ENCODE assay signal across 9 mouse cellular contexts in genomic region chr5:20941205-20941604, GRCm38 (mm10). TPM values are rescaled to one million over a fixed set of nuclear protein-coding genes. Genes with fewer than 3 reads are reported as not detected.
A peak's percentile ranks its signal among the peaks of the same experiment; 100 is the strongest.
DNase-seq lines count a peak whose midpoint lies in the region; ATAC-seq and TF ChIP-seq lines count a peak whose summit lies in the region.
"Had no signal": no experiment of that assay in that cellular context is flagged by ENCODE, and none has a peak within 500 bp of the region (broad histone marks: within the 10 kb centered on the region; RNA-seq: fewer than 3 reads in every experiment).

No protein-coding gene starts in this region.

- no peaks in the 10 kb centered on the region for H3K36me3 ChIP-seq in midbrain, embryonic 11.5 days (ENCODE audit: control insufficient read depth, insufficient read depth, low read length)
- no peaks in the 10 kb centered on the region for H3K36me3 ChIP-seq in midbrain, embryonic 15.5 days (replicated peaks)
- H3K36me3 ChIP-seq in heart, postnatal 0 days (replicated peaks; ENCODE audit: control insufficient read depth, insufficient read depth, low read length) = no peaks in the 10 kb centered on the region

- no peaks in the 10 kb centered on the region for H3K27me3 ChIP-seq in midbrain, embryonic 11.5 days (ENCODE audit: control insufficient read depth, insufficient read depth, low read length)
- H3K27me3 ChIP-seq in midbrain, embryonic 15.5 days (replicated peaks) = no peaks in the 10 kb centered on the region
- no peaks in the 10 kb centered on the region for H3K27me3 ChIP-seq in cerebellum, adult 2 months (ENCODE audit: control insufficient read depth, insufficient read depth, low read length)
- H3K27me3 ChIP-seq in heart, postnatal 0 days (ENCODE audit: control insufficient read depth, insufficient read depth, low read length) = no peaks in the 10 kb centered on the region
- H3K27me3 ChIP-seq: limb, embryonic 13.5 days had no signal

- WGBS in midbrain, embryonic 11.5 days = 59% methylated on average over 5 of the region's 5 CpGs
- WGBS in midbrain, embryonic 15.5 days = 58% methylated on average over 5 of the region's 5 CpGs
- 2% methylated on average over 5 of the region's 5 CpGs for WGBS in cerebellum, adult 2 months
- WGBS in heart, postnatal 0 days = 2% methylated on average over 5 of the region's 5 CpGs

- peak; percentile 37 for DNase-seq in midbrain, embryonic 11.5 days (ENCODE audit: low spot score, missing footprints)
- peak; percentile 66 to 82 for DNase-seq in cerebellum, adult 2 months
- peak; percentile 58 for DNase-seq in heart, postnatal 0 days (ENCODE audit: low spot score)
- peak; percentile 38 for DNase-seq in lung, postnatal 10 days
- DNase-seq in thymus, postnatal 4 days = peak; percentile 60
- no peak for DNase-seq in MN1 (ENCODE audit: low spot score)

- H3K4me1 ChIP-seq in midbrain, embryonic 11.5 days (ENCODE audit: control insufficient read depth, insufficient read depth, low read length) = 0 out of 2 replicates have a peak, but pooled peaks cover 2% of the 10 kb centered on the region
- no peaks in the 10 kb centered on the region for H3K4me1 ChIP-seq in midbrain, embryonic 15.5 days
- peaks cover 27% of the 10 kb centered on the region; the same call in 1 of the 2 replicates for H3K4me1 ChIP-seq in cerebellum, adult 2 months (ENCODE audit: control insufficient read depth, insufficient read depth, low read length)
- H3K4me1 ChIP-seq in heart, postnatal 0 days (ENCODE audit: control insufficient read depth, insufficient read depth) = peaks cover 65% of the 10 kb centered on the region

- H3K4me2 ChIP-seq in midbrain, embryonic 11.5 days = no peak overlapping the region
- no peak overlapping the region for H3K4me2 ChIP-seq in midbrain, embryonic 15.5 days
- H3K4me2 ChIP-seq in heart, postnatal 0 days (ENCODE audit: low read depth, low read length) = no peak overlapping the region
- H3K4me2 ChIP-seq: limb, embryonic 13.5 days had no signal

- no peak for TF ChIP-seq POLR2A in cerebellum, adult 2 months (IDR thresholded peaks at IDR 0.05; ENCODE audit: borderline replicate concordance, insufficient read depth, low read length)

- H3K9me3 ChIP-seq in midbrain, embryonic 11.5 days (ENCODE audit: control insufficient read depth, low read length) = no peaks in the 10 kb centered on the region
- H3K9me3 ChIP-seq in midbrain, embryonic 15.5 days = no peaks in the 10 kb centered on the region
- no peaks in the 10 kb centered on the region for H3K9me3 ChIP-seq in heart, postnatal 0 days (replicated peaks; ENCODE audit: control insufficient read depth, low read length)
- H3K9me3 ChIP-seq: limb, embryonic 13.5 days had no signal

- no peak overlapping the region for H3K9ac ChIP-seq in midbrain, embryonic 11.5 days (ENCODE audit: low read length)
- H3K9ac ChIP-seq in midbrain, embryonic 15.5 days = no peak overlapping the region
- no peak overlapping the region for H3K9ac ChIP-seq in heart, postnatal 0 days (replicated peaks; ENCODE audit: low read depth, low read length)
- H3K9ac ChIP-seq: limb, embryonic 13.5 days had no signal

- no peak overlapping the region for H3K4me3 ChIP-seq in midbrain, embryonic 11.5 days (ENCODE audit: low read depth, low read length)
- H3K4me3 ChIP-seq in midbrain, embryonic 15.5 days = no peak overlapping the region
- H3K4me3 ChIP-seq in cerebellum, adult 2 months (replicated peaks; ENCODE audit: insufficient read depth, low read depth, low read length) = no peak overlapping the region
- no peak overlapping the region for H3K4me3 ChIP-seq in heart, postnatal 0 days (ENCODE audit: low read depth, low read length)
- H3K4me3 ChIP-seq: limb, embryonic 13.5 days had no signal

- no peak for ATAC-seq in midbrain, embryonic 11.5 days (ENCODE audit: low FRiP score)
- no peak for ATAC-seq in midbrain, embryonic 15.5 days (replicated peaks)
- ATAC-seq in heart, postnatal 0 days (ENCODE audit: insufficient read depth, low read depth) = peak; percentile 26; the same call in 1 of the 2 replicates
- no peak for ATAC-seq in frontal cortex, adult (ENCODE audit: low TSS enrichment)

- H3K27ac ChIP-seq in midbrain, embryonic 11.5 days (ENCODE audit: low read depth, low read length) = no peak overlapping the region
- H3K27ac ChIP-seq in midbrain, embryonic 15.5 days = no peak overlapping the region
- H3K27ac ChIP-seq in cerebellum, adult 2 months (ENCODE audit: insufficient read depth, low read length) = peak overlapping the region; percentile 56
- peak overlapping the region; percentile 93 for H3K27ac ChIP-seq in heart, postnatal 0 days (ENCODE audit: low read depth)
- H3K27ac ChIP-seq: limb, embryonic 13.5 days had no signal

- TF ChIP-seq EP300 in heart, postnatal 0 days (IDR thresholded peaks at IDR 0.05; ENCODE audit: low read depth) = no peak

- no peak for TF ChIP-seq CTCF in cerebellum, adult 2 months (IDR thresholded peaks at IDR 0.05; ENCODE audit: borderline replicate concordance, insufficient read depth, low read depth, low read length)
- no peak for TF ChIP-seq CTCF in heart, postnatal 0 days (IDR thresholded peaks at IDR 0.05; ENCODE audit: low read depth)

RNA-seq across cellular contexts. Expression of gene Rsbn1l, which starts 15.0 kb away (rescaled TPM):
- 6.3 and 7.1 TPM in 2 replicates for polyA plus RNA-seq in midbrain, embryonic 11.5 days (2014; fragmentation: Nextera tagmentation; extraction: Ambion mirVana)
- polyA plus RNA-seq in midbrain, embryonic 15.5 days (2015; fragmentation: Nextera tagmentation; extraction: Ambion mirVana) = 4.6 TPM in 2 replicates
- polyA plus RNA-seq in cerebellum, adult 2 months (2012; rRNA removed) = 12.9 and 14.4 TPM in 2 replicates
- total RNA-seq in heart, postnatal 0 days (2014; rRNA removed; ENCODE audit: low replicate concordance) = 8.5 and 9.1 TPM in 2 replicates
- 9.2 and 9.4 TPM in 2 replicates for polyA plus RNA-seq in heart, postnatal 0 days (2015; fragmentation: Nextera tagmentation; extraction: Ambion mirVana)

RNA-seq across cellular contexts. Expression of gene Tmem60, which starts 59.2 kb away (rescaled TPM):
- 60.6 and 66.2 TPM in 2 replicates for polyA plus RNA-seq in midbrain, embryonic 11.5 days (2014; fragmentation: Nextera tagmentation; extraction: Ambion mirVana)
- polyA plus RNA-seq in midbrain, embryonic 15.5 days (2015; fragmentation: Nextera tagmentation; extraction: Ambion mirVana) = 59.6 and 60.8 TPM in 2 replicates
- 44.4 and 50.7 TPM in 2 replicates for polyA plus RNA-seq in cerebellum, adult 2 months (2012; rRNA removed)
- total RNA-seq in heart, postnatal 0 days (2014; rRNA removed; ENCODE audit: low replicate concordance) = 5.8 and 8.4 TPM in 2 replicates
- 57.5 and 61.5 TPM in 2 replicates for polyA plus RNA-seq in heart, postnatal 0 days (2015; fragmentation: Nextera tagmentation; extraction: Ambion mirVana)

RNA-seq across cellular contexts. Expression of gene Phtf2, which starts 59.3 kb away (rescaled TPM):
- polyA plus RNA-seq in midbrain, embryonic 11.5 days (2014; fragmentation: Nextera tagmentation; extraction: Ambion mirVana) = 20.8 and 22.9 TPM in 2 replicates
- polyA plus RNA-seq in midbrain, embryonic 15.5 days (2015; fragmentation: Nextera tagmentation; extraction: Ambion mirVana) = 26.5 and 27.0 TPM in 2 replicates
- polyA plus RNA-seq in cerebellum, adult 2 months (2012; rRNA removed) = 10.2 and 10.8 TPM in 2 replicates
- 38.1 and 50.9 TPM in 2 replicates for total RNA-seq in heart, postnatal 0 days (2014; rRNA removed; ENCODE audit: low replicate concordance)
- 33.5 and 39.2 TPM in 2 replicates for polyA plus RNA-seq in heart, postnatal 0 days (2015; fragmentation: Nextera tagmentation; extraction: Ambion mirVana)

Comparison
In these comparisons a context has a peak if more than half of its experiments do, and no peak if none do; other contexts are left out.
1. H3K27ac ChIP-seq: peak in cerebellum, adult 2 months (single experiment) and heart, postnatal 0 days (single experiment); none in midbrain, embryonic 11.5 days (single experiment) and midbrain, embryonic 15.5 days (single experiment).